Mouse (Mus musculus) kidney, adult 2 months (tissue): Measurements from ENCODE around the gene Dtnb. TPM values are rescaled to one million over a fixed set of nuclear protein-coding genes. Genes with fewer than 3 reads are reported as not detected.

ENCODE experiments used
- DNase-seq: peaks from one replicate; pipeline ENCODE4 v3.0.0; 2021
- H3K27ac ChIP-seq: fragments of 200-500 bp; 2 replicates; pipeline ENCODE4 v1.5.1; 2012; ENCODE audit warnings: low read depth, low read length, control low read depth, inconsistent platforms; ENCODE audit not compliant: insufficient read depth
- H3K27me3 ChIP-seq: fragments of 200-500 bp; replicated peaks from 2 replicates; pipeline ENCODE4 v1.6.1; 2012; ENCODE audit warnings: mild to moderate bottlenecking, moderate library complexity, low read length, inconsistent platforms; ENCODE audit not compliant: control insufficient read depth, insufficient read depth
- H3K36me3 ChIP-seq: fragments of 200-500 bp; 2 replicates; pipeline ENCODE4 v1.6.1; 2012; ENCODE audit warnings: mild to moderate bottlenecking, moderate library complexity, low read length, inconsistent platforms; ENCODE audit not compliant: control insufficient read depth, insufficient read depth
- H3K4me1 ChIP-seq: fragments of 200-500 bp; 2 replicates; pipeline ENCODE4 v1.6.1; 2011; ENCODE audit warnings: low read length; ENCODE audit not compliant: control insufficient read depth, insufficient read depth
- H3K4me3 ChIP-seq: fragments of 200-500 bp; 2 replicates; pipeline ENCODE4 v1.5.1; 2011; ENCODE audit warnings: mild to moderate bottlenecking, low read depth, low read length, control low read depth; ENCODE audit not compliant: insufficient read depth
- CTCF ChIP-seq: fragments of 200-500 bp; conservative IDR thresholded peaks from 2 replicates; pipeline ENCODE4 v1.5.1; 2011; ENCODE audit warnings: low read depth, mild to moderate bottlenecking, control low read depth, low read length, moderate library complexity, mixed read lengths; ENCODE audit not compliant: insufficient read depth, insufficient read length
- POLR2A ChIP-seq: fragments of 200-500 bp; IDR thresholded peaks from one replicate; pipeline ENCODE4 v1.6.1; 2011; ENCODE audit warnings: low read depth, low read length, control low read depth
- WGBS: fragments of 180-500 bp; shearing (Covaris S2); methylation state at CpG from one replicate; pipeline ENCODE4 v1.1.7; 2018; 5-methylcytosine and 5-hydroxymethylcytosine counted together
- polyA plus RNA-seq: library from polyadenylated mRNA; depleted of rRNA; stranded (reverse); fragments of >200 nt; gene quantifications from 2 replicates; pipeline ENCODE4 v1.2.3, GENCODE M21; 2012

The Dtnb gene
- polyA plus RNA-seq, 1 experiment: 60.5 TPM

DNA sequence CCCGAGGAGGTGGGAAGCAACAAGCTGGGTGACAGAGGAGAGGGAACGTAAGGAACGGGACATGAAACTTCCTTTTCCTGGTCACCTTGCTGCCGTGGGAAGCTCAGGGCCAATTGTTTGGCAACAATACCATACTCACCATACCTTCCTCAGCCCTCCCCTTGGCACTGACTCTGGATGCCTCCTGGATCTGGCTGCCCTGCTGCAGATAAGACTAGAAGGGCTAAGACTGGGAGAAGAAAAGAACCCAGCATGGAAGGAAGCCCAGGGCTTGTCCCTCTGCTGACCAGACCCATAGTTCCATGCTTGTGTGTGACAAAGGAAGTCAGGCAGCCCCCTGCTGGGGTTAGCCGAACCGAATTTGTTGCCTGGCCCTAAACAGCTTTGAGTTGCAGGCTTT, 243.2 kb downstream of the Dtnb start:
- no peaks in the 10 kb centered on the region for H3K36me3 ChIP-seq
- no peak for DNase-seq
- WGBS: 29% methylated on average over 6 of the region's 6 CpGs

DNA sequence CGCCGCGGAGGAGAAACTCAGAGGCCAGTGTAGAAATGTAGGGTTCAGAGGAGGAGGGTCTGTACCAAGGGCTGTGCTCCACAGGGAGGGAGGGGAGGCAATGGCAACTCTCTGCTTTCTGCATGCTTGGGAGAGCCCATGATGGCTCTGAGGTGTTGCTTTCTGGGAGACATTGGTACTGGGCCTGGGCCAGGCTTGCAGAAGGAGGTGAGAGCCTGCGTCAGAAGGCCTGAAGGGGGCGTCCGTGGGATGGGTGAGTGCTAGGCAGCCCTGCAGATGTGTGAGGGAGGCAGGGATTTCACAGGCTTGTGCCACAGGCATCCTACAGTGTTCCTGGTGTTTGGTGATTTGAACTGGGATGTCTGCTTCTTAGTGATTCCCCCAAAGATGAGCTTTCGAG, 244.9 kb downstream of the Dtnb start:
- H3K27ac ChIP-seq: no peak overlapping the region
- peaks cover 35% of the 10 kb centered on the region for H3K4me1 ChIP-seq
- TF ChIP-seq CTCF (0 out of 2 replicates have a peak, but pooled peaks have one; percentile 21), POLR2A (no peak)
- no peaks in the 10 kb centered on the region for H3K36me3 ChIP-seq
- no peak for DNase-seq
- WGBS: 66% methylated on average over 7 of the region's 7 CpGs
- no peak overlapping the region for H3K4me3 ChIP-seq
- H3K27me3 ChIP-seq: no peaks in the 10 kb centered on the region

More for the DNA sequence above, 243.2 kb downstream of the Dtnb start:
- TF ChIP-seq CTCF: no peak
- Histone ChIP-seq H3K4me3 (no peak overlapping the region), H3K27ac (no peak overlapping the region), H3K27me3 (no peaks in the 10 kb centered on the region), H3K4me1 (peaks cover 45% of the 10 kb centered on the region)

DNA sequence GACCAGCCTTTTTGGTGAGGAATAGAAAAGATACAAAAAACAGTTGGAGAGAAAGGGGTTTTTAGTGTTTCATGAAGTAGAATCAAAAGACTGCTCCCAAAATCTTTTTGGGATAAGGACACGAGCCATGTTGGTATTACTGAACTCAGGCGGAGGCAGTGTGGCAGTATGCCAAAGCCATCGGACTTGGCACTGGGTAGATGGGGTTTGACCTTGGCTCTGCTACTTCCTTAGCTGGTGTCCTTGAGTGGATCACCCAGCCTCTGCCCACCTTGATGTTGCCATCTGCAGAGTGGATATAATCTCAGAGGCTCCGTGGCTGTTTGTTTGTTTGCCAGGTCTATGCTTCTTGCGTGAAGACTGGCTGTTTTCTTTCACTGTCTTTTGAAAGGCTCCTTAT, 245.4 kb downstream of the Dtnb start:
- 39% methylated on average over 5 of the region's 5 CpGs for WGBS
- Histone ChIP-seq H3K4me3 (no peak overlapping the region), H3K27me3 (no peaks in the 10 kb centered on the region), H3K4me1 (peaks cover 31% of the 10 kb centered on the region), H3K36me3 (no peaks in the 10 kb centered on the region), H3K27ac (no peak overlapping the region)
- TF ChIP-seq CTCF (no peak), POLR2A (no peak)
- peak; percentile 86 for DNase-seq

DNA sequence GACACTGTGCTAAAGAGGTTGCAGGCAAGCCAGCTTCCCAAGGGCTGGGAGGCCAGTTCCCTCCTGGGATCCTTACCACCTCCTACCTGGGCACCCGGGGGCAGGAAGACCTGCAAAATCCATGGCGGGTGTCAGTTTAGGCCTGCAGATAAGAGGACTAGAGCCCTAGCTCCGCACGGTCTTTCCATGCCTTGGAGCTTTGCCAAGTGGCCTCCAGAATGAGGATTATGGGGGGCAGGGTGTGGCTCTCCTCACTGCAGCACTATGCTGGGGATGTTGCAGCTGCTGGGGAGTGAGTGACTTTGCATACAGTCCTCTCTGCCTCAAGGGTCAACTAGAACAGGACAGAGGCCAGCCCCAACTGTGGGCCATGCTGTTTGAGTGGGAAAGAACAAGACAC, 247.7 kb downstream of the Dtnb start:
- H3K36me3 ChIP-seq: no peaks in the 10 kb centered on the region
- H3K4me1 ChIP-seq: peaks cover 50% of the 10 kb centered on the region
- 55% methylated on average over 4 of the region's 4 CpGs for WGBS
- no peak overlapping the region for H3K27ac ChIP-seq
- DNase-seq: no peak
- TF ChIP-seq POLR2A (no peak), CTCF (no peak)
- H3K4me3 ChIP-seq: no peak overlapping the region
- no peaks in the 10 kb centered on the region for H3K27me3 ChIP-seq

DNA sequence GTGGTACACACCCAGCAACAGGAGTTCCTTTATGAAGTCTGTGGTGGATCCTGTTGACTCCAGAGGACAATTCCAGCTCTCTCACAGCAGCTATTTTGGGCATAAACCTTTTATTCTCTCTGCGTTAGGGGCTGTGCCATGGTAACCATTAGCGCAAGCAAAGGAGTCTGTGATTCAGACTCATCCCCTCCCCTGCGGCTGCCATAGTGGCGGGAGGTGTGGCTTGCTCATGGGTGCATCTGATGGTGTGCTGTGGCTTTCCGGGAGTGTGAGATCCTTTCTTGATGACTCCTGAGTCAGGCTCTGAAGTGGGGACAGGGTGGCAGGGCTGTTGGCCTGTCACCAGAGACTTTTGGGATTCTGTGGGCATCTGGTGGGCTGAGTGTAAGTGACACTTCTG, 251.2 kb downstream of the Dtnb start:
- H3K27me3 ChIP-seq: no peaks in the 10 kb centered on the region
- no peak overlapping the region for H3K27ac ChIP-seq
- H3K4me1 ChIP-seq: peaks cover 36% of the 10 kb centered on the region
- TF ChIP-seq CTCF: no peak
- TF ChIP-seq POLR2A: no peak
- WGBS: 69% methylated on average over 5 of the region's 5 CpGs
- no peak for DNase-seq
- H3K4me3 ChIP-seq: no peak overlapping the region
- H3K36me3 ChIP-seq: no peaks in the 10 kb centered on the region

DNA sequence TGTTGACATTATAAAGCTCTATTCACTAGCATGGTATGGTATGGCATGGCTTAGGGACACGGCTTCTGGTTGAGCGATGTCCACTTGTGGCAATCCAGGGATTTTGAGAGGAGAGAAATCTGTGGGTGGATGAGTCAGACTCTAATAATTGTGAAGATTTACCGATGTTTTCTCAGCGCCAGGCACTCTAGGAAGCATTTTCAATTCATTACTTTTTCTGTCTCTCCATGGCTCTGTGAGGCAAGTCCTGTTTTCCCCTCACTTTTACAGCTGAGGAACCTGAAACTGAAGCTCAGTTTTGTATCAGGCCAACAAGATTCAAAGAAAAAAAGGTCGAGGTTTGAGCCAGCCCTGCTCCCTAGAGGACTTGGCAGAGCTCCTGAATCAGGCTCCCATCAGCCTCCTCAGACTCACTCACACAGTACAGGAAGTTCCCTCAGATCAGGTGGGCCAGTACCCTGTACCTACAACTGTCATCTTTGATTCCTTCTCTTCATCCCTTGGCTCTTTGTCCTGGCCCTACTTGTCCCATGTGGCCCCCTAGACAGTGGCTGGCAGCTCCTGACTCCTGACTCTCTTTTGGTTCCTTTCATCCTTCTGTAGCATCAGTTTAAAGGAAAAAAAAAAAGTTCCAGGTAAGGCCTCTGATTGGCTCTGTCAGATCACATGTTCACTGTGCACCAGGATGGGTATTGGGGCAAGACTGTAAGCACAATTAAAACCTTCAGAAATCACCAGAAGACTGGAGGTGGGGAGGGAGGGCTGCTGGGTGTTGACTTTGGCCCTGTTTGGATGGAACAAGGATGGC, 252.9 kb downstream of the Dtnb start:
- WGBS: 49% methylated on average over 5 of the region's 5 CpGs
- no peak overlapping the region for H3K4me3 ChIP-seq
- no peaks in the 10 kb centered on the region for H3K36me3 ChIP-seq
- H3K27ac ChIP-seq: no peak overlapping the region
- TF ChIP-seq CTCF: no peak
- no peak for TF ChIP-seq POLR2A
- H3K4me1 ChIP-seq: peaks cover 38% of the 10 kb centered on the region
- H3K27me3 ChIP-seq: no peaks in the 10 kb centered on the region
- no peak for DNase-seq

DNA sequence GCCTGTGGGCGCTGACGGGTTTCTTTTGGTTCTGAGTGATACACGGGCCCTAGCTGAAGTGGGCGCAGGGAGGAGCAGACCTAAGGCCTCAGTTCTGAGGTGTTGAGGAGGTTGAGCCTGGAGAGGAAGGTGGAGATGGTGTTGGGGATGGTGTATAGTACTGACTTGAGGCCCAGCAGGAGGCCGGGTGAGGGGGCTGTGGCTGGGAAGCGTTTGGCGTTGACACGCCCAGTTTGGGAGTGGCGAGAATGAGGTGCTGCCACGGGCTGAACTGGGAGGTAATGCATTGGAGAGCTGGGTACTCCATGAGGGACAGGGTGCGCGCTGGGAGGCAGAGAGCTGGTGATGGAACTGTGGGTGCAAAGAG, 253.5 kb downstream of the Dtnb start:
- 64% methylated on average over 12 of the region's 12 CpGs for WGBS
- H3K27me3 ChIP-seq: no peaks in the 10 kb centered on the region
- no peak for DNase-seq
- H3K36me3 ChIP-seq: no peaks in the 10 kb centered on the region
- TF ChIP-seq CTCF (no peak), POLR2A (no peak)
- peaks cover 35% of the 10 kb centered on the region for H3K4me1 ChIP-seq
- no peak overlapping the region for H3K27ac ChIP-seq
- no peak overlapping the region for H3K4me3 ChIP-seq
